Mouse (Mus musculus) CH12.LX (cell line): ENCODE measurements around the gene Il22ra1.

Source experiments
- CHD2 ChIP-seq: IDR thresholded peaks from 2 replicates; pipeline ENCODE4 v1.6.1; 2011; ENCODE audit warnings: low read length, improper control_type of control experiment
- CTCF ChIP-seq, 2 experiments: IDR thresholded peaks in 1 of 2; conservative IDR thresholded peaks in 1 of 2; 2 replicates each; pipeline ENCODE4 v1.5.1; 2011 to 2012; ENCODE audit warnings: low read depth in 2 of 2, low read length in 2 of 2, improper control_type of control experiment in 1 of 2, inconsistent platforms in 1 of 2, mild to moderate bottlenecking in 1 of 2, moderate library complexity in 1 of 2
- ETS1 ChIP-seq: conservative IDR thresholded peaks from 2 replicates; pipeline ENCODE4 v1.6.1; 2012; ENCODE audit warnings: low read depth, mild to moderate bottlenecking, inconsistent platforms, low read length, improper control_type of control experiment, moderate library complexity
- GABPA ChIP-seq: IDR thresholded peaks from 2 replicates; pipeline ENCODE4 v1.6.1; 2012; ENCODE audit warnings: low read depth, low read length, improper control_type of control experiment, inconsistent platforms; ENCODE audit not compliant: insufficient replicate concordance
- MAFK ChIP-seq: IDR thresholded peaks from 2 replicates; pipeline ENCODE4 v1.6.1; 2011; ENCODE audit warnings: low read length, improper control_type of control experiment; ENCODE audit not compliant: insufficient replicate concordance
- POLR2A ChIP-seq: IDR thresholded peaks from 2 replicates; pipeline ENCODE4 v1.6.1; 2011; ENCODE audit warnings: low read depth, mild to moderate bottlenecking, improper control_type of control experiment, low read length
- RCOR1 ChIP-seq: conservative IDR thresholded peaks from 2 replicates; pipeline ENCODE4 v1.6.1; 2012; ENCODE audit warnings: low read depth, mild to moderate bottlenecking, inconsistent platforms, low read length, improper control_type of control experiment
- USF2 ChIP-seq: conservative IDR thresholded peaks from 2 replicates; pipeline ENCODE4 v1.6.1; 2011; ENCODE audit warnings: low read depth, low read length, improper control_type of control experiment
- ZMIZ1 ChIP-seq: IDR thresholded peaks from 2 replicates; pipeline ENCODE4 v1.6.1; 2012; ENCODE audit warnings: low read depth, mild to moderate bottlenecking, inconsistent platforms, low read length, improper control_type of control experiment

DNA sequence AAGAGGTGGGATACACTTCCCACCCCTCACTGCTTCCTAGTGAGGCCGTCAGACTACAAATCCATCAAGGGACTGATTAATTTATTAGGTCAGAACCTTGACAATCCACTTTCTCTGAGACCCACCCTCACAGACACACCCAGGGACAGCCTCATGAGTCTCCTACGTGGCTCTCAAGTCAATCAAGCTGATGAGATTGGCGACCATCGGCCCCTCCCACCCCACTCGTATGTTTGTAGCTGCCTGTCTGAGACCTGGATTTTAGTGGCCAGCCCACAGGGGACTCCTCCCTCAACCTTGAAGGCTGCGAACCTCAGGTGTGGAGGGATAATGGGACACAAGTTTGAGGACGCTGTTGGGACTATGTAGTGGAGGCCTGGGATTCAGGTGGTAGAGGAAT lies 11.2 kb downstream of the Il22ra1 start:
- TF ChIP-seq MAFK (no peak), POLR2A (no peak), ETS1 (no peak), RCOR1 (no peak), GABPA (no peak), CTCF (conservative IDR thresholded peaks at IDR 0.05 in 1 of 2, IDR thresholded peaks at IDR 0.05 in 1 of 2; ENCODE audit: low read depth in 2 of 2, low read length in 2 of 2) (no peak), ZMIZ1 (no peak), USF2 (no peak), CHD2 (no peak)
